Mouse (Mus musculus) midbrain, embryonic 13.5 days (tissue): ENCODE measurements at regions not wholly inside any gene's neighbourhood (a gene's known extent, or its start where the extent isn't known, plus 50 kb on each side); places are given as distances from the start of the nearest gene placed in this dataset.

Experiments
- ATAC-seq: fragments of 200-750 bp; cut with Nextera tagmentation; 2 replicates; pipeline ENCODE4 v1.8.0; 2017; ENCODE audit warnings: mild to moderate bottlenecking, moderate TSS enrichment, moderate library complexity
- H3K27ac ChIP-seq: fragments of 300-500 bp; sonication (generic); 2 replicates; pipeline ENCODE4 v1.5.1; 2015; ENCODE audit warnings: inconsistent platforms, mild to moderate bottlenecking, moderate library complexity
- H3K27me3 ChIP-seq: fragments of 300-500 bp; sonication (generic); 2 replicates; pipeline ENCODE4 v1.6.1; 2015; ENCODE audit warnings: mild to moderate bottlenecking, inconsistent platforms
- H3K36me3 ChIP-seq: fragments of 300-500 bp; sonication (generic); 2 replicates; pipeline ENCODE4 v1.6.1; 2015; ENCODE audit warnings: mild to moderate bottlenecking, inconsistent platforms
- H3K4me1 ChIP-seq: fragments of 300-500 bp; sonication (generic); replicated peaks from 2 replicates; pipeline ENCODE4 v1.6.1; 2015; ENCODE audit warnings: inconsistent platforms
- H3K4me2 ChIP-seq: fragments of 300-500 bp; sonication (generic); replicated peaks from 2 replicates; pipeline ENCODE4 v1.6.1; 2015; ENCODE audit warnings: moderate library complexity, mild to moderate bottlenecking, inconsistent platforms
- H3K4me3 ChIP-seq: fragments of 300-500 bp; sonication (generic); replicated peaks from 2 replicates; pipeline ENCODE4 v1.5.1; 2015; ENCODE audit warnings: mild to moderate bottlenecking, inconsistent platforms
- H3K9ac ChIP-seq: fragments of 300-500 bp; sonication (generic); replicated peaks from 2 replicates; pipeline ENCODE4 v1.6.1; 2015; ENCODE audit warnings: mild to moderate bottlenecking, inconsistent platforms
- H3K9me3 ChIP-seq: fragments of 300-500 bp; sonication (generic); 2 replicates; pipeline ENCODE4 v1.6.1; 2016; ENCODE audit warnings: mild to moderate bottlenecking, inconsistent platforms
- whole genome bisulfite sequencing: fragments of 180-500 bp; shearing (Covaris S2); methylation state at CpG from one replicate; pipeline ENCODE4 v1.1.7; 2015; 5-methylcytosine and 5-hydroxymethylcytosine counted together

DNA sequence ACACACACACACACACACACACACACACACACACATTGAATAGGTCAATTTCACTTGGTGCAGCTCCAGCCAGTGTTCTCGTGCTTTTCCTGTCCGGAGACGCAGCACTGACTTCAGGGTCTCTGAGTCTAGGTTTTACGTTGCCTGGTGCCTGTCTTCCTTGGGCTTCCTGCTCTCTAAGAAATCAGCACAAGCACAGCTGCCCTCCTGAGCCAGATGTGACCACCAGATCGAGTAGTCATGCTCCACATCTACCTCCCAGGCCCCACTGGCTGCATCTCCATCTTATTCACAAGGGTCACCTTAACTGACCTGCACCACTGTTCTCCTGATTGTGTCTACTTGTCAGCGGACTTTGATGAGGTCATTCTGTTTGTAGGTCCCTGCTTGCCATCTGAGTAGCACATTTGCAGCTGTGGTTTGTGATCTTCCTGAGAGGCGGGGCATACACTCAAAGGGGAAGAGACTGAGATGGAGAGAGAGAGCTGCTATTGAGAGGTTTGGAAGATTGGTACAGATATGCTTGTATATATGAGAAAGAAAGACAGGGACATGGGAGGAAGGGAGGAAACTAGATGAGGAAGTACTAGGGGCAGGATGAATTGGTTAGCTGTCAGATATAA, 118.8 kb upstream of the H2al1a start:
- no peaks in the 10 kb centered on the region for H3K36me3 ChIP-seq
- no peaks in the 10 kb centered on the region for H3K27me3 ChIP-seq
- no peak overlapping the region for H3K9ac ChIP-seq
- WGBS = 68% methylated on average over 7 of the region's 7 CpGs
- ATAC-seq = no peak
- H3K27ac ChIP-seq = no peak overlapping the region
- no peaks in the 10 kb centered on the region for H3K4me1 ChIP-seq
- H3K4me2 ChIP-seq = no peak overlapping the region
- no peaks in the 10 kb centered on the region for H3K9me3 ChIP-seq
- H3K4me3 ChIP-seq = no peak overlapping the region

DNA sequence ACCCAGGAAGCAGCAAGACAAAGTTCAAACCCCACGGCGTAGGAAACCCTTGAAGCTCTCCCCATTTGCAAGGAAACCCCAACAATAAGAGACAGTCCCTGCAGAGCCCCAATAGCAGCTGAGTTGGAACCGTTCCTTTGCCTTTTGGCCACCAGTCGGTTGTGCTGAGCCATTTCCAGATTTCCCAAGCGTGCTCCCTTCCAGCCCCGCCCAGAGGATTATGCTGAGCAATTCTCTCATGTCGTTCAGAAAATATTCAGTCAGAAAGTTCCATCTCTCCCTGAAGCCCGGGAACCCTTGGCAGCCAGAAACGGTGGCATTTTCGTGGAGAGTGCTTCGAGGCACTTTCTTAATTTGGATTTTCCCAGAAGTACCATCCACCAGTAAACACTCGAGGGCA, 117.2 kb upstream of the H2al1a start:
- no peaks in the 10 kb centered on the region for H3K4me1 ChIP-seq
- ATAC-seq = no peak
- H3K9ac ChIP-seq = no peak overlapping the region
- H3K36me3 ChIP-seq = no peaks in the 10 kb centered on the region
- H3K4me2 ChIP-seq = no peak overlapping the region
- no peaks in the 10 kb centered on the region for H3K27me3 ChIP-seq
- H3K27ac ChIP-seq = no peak overlapping the region
- H3K9me3 ChIP-seq = no peaks in the 10 kb centered on the region
- H3K4me3 ChIP-seq = no peak overlapping the region
- 81% methylated on average over 12 of the region's 12 CpGs for WGBS

DNA sequence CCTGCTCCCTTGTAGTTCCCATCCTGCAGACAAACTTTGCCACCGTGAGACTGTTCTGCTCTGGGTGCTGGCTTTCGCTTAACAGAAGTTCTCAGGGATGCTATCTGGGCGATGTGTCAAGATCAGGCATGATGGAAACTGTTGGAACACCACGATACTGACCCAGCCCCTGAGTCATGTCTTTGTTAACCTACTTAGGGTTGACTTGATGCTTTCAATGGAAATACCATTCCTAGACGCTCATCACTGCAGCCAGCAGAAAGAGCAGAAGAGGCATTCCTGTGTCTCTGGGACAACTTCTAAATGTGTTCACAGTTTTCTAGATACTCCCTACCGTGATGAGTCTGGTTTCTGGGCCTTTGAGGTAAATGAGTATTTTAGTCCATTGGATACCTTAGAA, 108.2 kb upstream of the H2al1a start:
- Histone ChIP-seq H3K4me1 (no peaks in the 10 kb centered on the region), H3K36me3 (no peaks in the 10 kb centered on the region), H3K27me3 (no peaks in the 10 kb centered on the region), H3K4me3 (no peak overlapping the region), H3K4me2 (no peak overlapping the region), H3K9me3 (no peaks in the 10 kb centered on the region), H3K27ac (no peak overlapping the region), H3K9ac (no peak overlapping the region)
- no peak for ATAC-seq
- 87% methylated on average over 6 of the region's 6 CpGs for whole genome bisulfite sequencing

DNA sequence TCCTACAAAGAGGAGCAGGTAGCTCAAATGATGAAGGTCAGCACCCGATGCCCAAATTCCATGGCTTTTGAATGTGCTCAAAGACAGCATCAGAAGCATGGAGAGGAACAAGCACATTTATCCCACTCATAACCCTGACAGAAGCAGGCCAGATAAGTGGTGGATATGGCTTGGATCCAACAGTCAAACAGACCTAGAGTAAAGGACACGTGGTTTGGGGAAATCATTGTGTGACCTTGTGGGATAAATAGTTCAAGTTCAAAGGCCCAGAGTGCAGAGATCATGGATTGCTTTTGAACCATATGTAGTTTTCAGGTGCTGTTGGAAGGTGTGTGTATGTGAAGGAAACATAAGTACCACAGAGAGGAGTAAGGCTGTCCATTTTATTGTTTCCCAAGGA, 94.9 kb upstream of the H2al1a start:
- Histone ChIP-seq H3K4me3 (no peak overlapping the region), H3K9me3 (no peaks in the 10 kb centered on the region), H3K27ac (no peak overlapping the region), H3K27me3 (no peaks in the 10 kb centered on the region), H3K9ac (no peak overlapping the region), H3K4me1 (no peaks in the 10 kb centered on the region), H3K4me2 (no peak overlapping the region), H3K36me3 (no peaks in the 10 kb centered on the region)
- ATAC-seq = no peak
- WGBS = 93% methylated on average over 2 of the region's 2 CpGs

DNA sequence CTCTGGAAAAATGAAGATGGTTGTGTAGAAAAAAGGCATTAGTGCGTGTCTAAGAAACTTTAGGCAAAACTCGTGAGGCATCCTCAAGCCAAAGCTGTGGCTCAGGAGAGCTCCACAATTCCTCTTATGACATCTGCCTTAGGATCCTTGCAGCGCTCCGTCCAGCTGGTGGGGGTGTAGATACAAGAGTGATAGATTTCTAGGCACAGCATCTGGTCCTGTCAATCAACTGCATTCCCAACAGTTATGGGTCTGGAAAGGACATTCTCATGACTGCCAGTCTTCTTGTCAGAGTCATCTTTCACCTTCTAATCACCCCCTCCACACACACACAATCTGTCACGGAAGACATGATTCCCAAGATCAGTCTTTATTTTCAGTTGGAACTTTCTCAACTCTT, 89.2 kb upstream of the H2al1a start:
- 85% methylated on average over 5 of the region's 5 CpGs for WGBS
- no peak for ATAC-seq
- H3K4me3 ChIP-seq = no peak overlapping the region
- H3K27me3 ChIP-seq = no peaks in the 10 kb centered on the region
- no peak overlapping the region for H3K9ac ChIP-seq
- H3K36me3 ChIP-seq = no peaks in the 10 kb centered on the region
- H3K4me2 ChIP-seq = no peak overlapping the region
- no peaks in the 10 kb centered on the region for H3K4me1 ChIP-seq
- H3K27ac ChIP-seq = no peak overlapping the region
- H3K9me3 ChIP-seq = no peaks in the 10 kb centered on the region

DNA sequence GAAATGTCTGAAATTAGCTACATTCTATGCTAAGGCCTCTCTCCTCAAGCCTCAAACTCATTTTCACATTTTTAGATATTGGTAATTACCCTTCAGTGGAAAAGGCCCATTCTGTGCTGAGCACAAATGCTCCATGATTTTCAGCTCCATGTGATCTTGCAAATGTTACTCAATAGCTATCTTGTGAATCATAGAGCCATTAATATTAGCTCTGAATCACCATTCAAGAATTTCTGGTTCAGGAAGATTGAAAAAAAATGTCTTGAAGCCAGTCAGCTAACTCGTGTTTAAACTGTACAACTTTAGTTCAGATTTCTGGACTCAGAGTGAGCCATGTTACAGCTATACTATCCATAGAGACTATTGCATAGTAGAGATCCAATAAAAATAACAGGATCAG, 86.2 kb upstream of the H2al1a start:
- no peaks in the 10 kb centered on the region for H3K4me1 ChIP-seq
- no peak overlapping the region for H3K4me2 ChIP-seq
- no peak overlapping the region for H3K4me3 ChIP-seq
- no peaks in the 10 kb centered on the region for H3K9me3 ChIP-seq
- no peaks in the 10 kb centered on the region for H3K36me3 ChIP-seq
- H3K9ac ChIP-seq = no peak overlapping the region
- H3K27me3 ChIP-seq = no peaks in the 10 kb centered on the region
- ATAC-seq = no peak
- WGBS = 70% methylated on average over 1 of the region's 1 CpGs
- no peak overlapping the region for H3K27ac ChIP-seq

DNA sequence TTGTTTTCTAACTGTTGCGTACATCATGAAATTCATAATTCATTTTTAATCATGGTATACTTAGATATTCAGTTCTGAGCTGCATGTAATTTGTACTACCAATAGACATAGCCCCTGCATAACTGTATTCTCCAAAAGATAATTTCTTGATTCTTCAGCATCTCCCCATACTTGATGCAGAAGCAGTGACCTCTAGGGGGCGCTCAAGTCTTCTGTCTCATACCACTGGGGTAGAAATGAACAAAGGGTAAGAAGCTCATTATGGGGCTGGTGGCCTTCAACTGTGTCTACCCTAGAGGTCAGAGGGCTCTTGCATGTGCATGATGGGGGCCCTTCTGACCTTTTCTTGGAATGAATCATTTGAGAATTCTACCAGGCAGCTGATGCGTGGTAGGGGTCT, 85.6 kb upstream of the H2al1a start:
- 59% methylated on average over 3 of the region's 3 CpGs for WGBS
- H3K27me3 ChIP-seq = no peaks in the 10 kb centered on the region
- H3K27ac ChIP-seq = no peak overlapping the region
- H3K4me2 ChIP-seq = no peak overlapping the region
- H3K4me1 ChIP-seq = no peaks in the 10 kb centered on the region
- H3K9ac ChIP-seq = no peak overlapping the region
- no peak overlapping the region for H3K4me3 ChIP-seq
- H3K36me3 ChIP-seq = no peaks in the 10 kb centered on the region
- no peaks in the 10 kb centered on the region for H3K9me3 ChIP-seq
- no peak for ATAC-seq

DNA sequence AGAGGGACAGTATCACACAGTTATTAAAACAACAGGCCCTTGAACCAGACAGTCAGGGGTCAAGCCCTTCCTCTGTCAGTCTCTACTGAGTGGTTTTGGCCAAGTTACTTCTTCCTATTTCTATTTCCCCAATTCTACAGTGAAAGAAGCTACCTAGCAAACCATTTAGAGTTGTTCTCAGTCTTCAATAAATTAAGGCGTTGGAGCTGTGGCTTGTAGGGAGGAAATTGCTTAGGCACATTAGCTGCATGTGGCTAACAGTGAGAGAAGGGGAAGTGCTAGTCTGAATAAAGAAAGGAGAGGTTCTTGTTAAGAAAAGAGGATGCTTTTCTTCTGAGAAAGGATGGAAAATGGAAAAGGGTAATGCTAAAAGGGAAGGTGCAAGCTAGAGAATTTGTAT, 60.0 kb upstream of the H2al1a start:
- no peaks in the 10 kb centered on the region for H3K27me3 ChIP-seq
- H3K4me3 ChIP-seq = no peak overlapping the region
- no peak for ATAC-seq
- no peaks in the 10 kb centered on the region for H3K4me1 ChIP-seq
- H3K9me3 ChIP-seq = no peaks in the 10 kb centered on the region
- H3K36me3 ChIP-seq = no peaks in the 10 kb centered on the region
- no peak overlapping the region for H3K27ac ChIP-seq
- no peak overlapping the region for H3K4me2 ChIP-seq
- WGBS = 82% methylated on average over 1 of the region's 1 CpGs
- H3K9ac ChIP-seq = no peak overlapping the region

DNA sequence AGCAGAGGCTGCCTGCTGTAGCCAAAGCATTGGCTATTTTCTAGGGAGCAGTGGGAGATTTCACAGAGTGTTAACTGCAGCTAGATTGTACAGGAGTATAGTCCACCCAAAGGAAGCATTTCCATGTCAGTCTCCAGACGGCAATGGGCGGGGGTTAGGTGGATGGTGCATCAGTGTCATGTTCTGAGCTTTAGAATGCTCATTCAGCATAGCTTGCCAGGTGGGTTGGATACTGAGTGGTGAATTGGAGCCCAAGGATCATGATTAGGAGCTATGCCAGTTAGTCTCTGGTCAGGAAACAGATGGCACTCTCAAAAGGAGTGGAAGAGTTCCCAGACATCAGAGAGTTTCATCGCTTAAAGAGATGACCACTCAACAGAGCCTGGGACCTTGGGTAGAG, 53.5 kb upstream of the H2al1a start:
- no peak overlapping the region for H3K4me3 ChIP-seq
- H3K4me1 ChIP-seq = 0 out of 2 replicates have a peak, but pooled peaks cover 6% of the 10 kb centered on the region
- no peaks in the 10 kb centered on the region for H3K36me3 ChIP-seq
- H3K9ac ChIP-seq = no peak overlapping the region
- H3K27me3 ChIP-seq = no peaks in the 10 kb centered on the region
- WGBS = 94% methylated on average over 3 of the region's 3 CpGs
- no peak overlapping the region for H3K27ac ChIP-seq
- ATAC-seq = no peak
- no peak overlapping the region for H3K4me2 ChIP-seq
- no peaks in the 10 kb centered on the region for H3K9me3 ChIP-seq
